ENCODE assay signal across 20 mouse cellular contexts in the genomic region with DNA sequence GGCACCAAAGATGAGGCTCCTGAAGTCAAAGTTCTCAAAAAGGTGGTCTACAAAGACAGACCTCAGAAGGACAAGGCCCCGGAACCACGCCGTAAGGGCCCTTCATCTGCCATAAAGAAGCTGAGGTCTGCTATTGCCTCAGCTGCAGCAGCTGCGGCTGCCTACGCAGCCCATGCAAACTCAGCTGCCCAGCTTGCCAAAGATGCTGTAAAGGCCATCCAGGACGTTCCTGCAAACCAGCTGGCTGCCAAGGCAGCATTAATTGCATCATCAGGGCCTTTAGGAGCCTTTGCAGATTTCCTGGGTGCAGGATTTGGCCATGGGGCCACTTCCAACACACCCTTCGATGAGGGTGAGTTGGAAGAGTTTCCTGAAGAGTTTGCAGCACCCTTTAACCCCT. TPM values are rescaled to one million over a fixed set of nuclear protein-coding genes. Genes with fewer than 3 reads are reported as not detected.
DNase-seq lines count a peak whose midpoint lies in the region; ATAC-seq lines count a peak whose summit lies in the region.
"Had no signal": no experiment of that assay in that cellular context is flagged by ENCODE, and none has a peak within 500 bp of the region (broad histone marks: within the 10 kb centered on the region; RNA-seq: fewer than 3 reads in every experiment).

No protein-coding gene starts in this region.

- no peaks in the 10 kb centered on the region for H3K27me3 ChIP-seq in heart, embryonic 15.5 days
- no peaks in the 10 kb centered on the region for H3K27me3 ChIP-seq in hindbrain, embryonic 16.5 days (replicated peaks; ENCODE audit: control insufficient read depth, insufficient read depth, low read length)
- H3K27me3 ChIP-seq: neural tube, embryonic 13.5 days had no signal

- intact Hi-C loops in heart, postnatal 10 days (cut with DNase I), result no loop called here

- 0 out of 2 replicates have a peak overlapping the region, but pooled peaks have one; percentile 7 for H3K9ac ChIP-seq in heart, embryonic 15.5 days
- no peak overlapping the region for H3K9ac ChIP-seq in hindbrain, embryonic 16.5 days (ENCODE audit: low read depth, low read length)
- H3K9ac ChIP-seq: neural tube, embryonic 13.5 days had no signal

- H3K36me3 ChIP-seq in heart, embryonic 15.5 days, result no peaks in the 10 kb centered on the region
- H3K36me3 ChIP-seq in hindbrain, embryonic 16.5 days (ENCODE audit: control insufficient read depth, insufficient read depth, low read length), result no peaks in the 10 kb centered on the region
- H3K36me3 ChIP-seq: G1E; neural tube, embryonic 13.5 days had no signal

- H3K4me3 ChIP-seq in heart, embryonic 15.5 days, result no peak overlapping the region
- H3K4me3 ChIP-seq in hindbrain, embryonic 16.5 days (ENCODE audit: low read length), result no peak overlapping the region
- H3K4me3 ChIP-seq: erythroblast, embryonic 14.5 days; neural tube, embryonic 13.5 days had no signal

- no peak for ATAC-seq in heart, embryonic 15.5 days (replicated peaks; ENCODE audit: insufficient number of reproducible peaks, insufficient read depth, low FRiP score, low read depth)
- no peak for ATAC-seq in hindbrain, embryonic 16.5 days

- WGBS in heart, embryonic 15.5 days, result 73% methylated on average over 7 of the region's 7 CpGs
- 76% methylated on average over 7 of the region's 7 CpGs for WGBS in hindbrain, embryonic 16.5 days

- no peak overlapping the region for H3K27ac ChIP-seq in heart, embryonic 15.5 days
- H3K27ac ChIP-seq in hindbrain, embryonic 16.5 days (ENCODE audit: low read depth, low read length), result no peak overlapping the region
- H3K27ac ChIP-seq: neural tube, embryonic 13.5 days had no signal

- no peak for DNase-seq in heart, postnatal 10 days
- DNase-seq in MN1 (ENCODE audit: low spot score), result peak; percentile 25
- peak; percentile 22 for DNase-seq in adrenal gland, postnatal 25 days
- DNase-seq in lung, postnatal 10 days, result peak; percentile 46
- no peak for DNase-seq in T-cell, adult 2 months (ENCODE audit: low spot score)
- no peak for DNase-seq in urinary bladder, postnatal 14 days (ENCODE audit: low spot score)
- DNase-seq: cerebellum, adult 9-10 months; kidney, postnatal 10 days; thymus, adult 18-20 months had no signal

- H3K9me3 ChIP-seq in heart, embryonic 15.5 days (replicated peaks), result no peaks in the 10 kb centered on the region
- no peaks in the 10 kb centered on the region for H3K9me3 ChIP-seq in hindbrain, embryonic 16.5 days (ENCODE audit: control insufficient read depth, low read length)
- H3K9me3 ChIP-seq: G1E; neural tube, embryonic 13.5 days had no signal

- H3K4me1 ChIP-seq in heart, embryonic 15.5 days (replicated peaks), result 0 out of 2 replicates have a peak, but pooled peaks cover 3% of the 10 kb centered on the region
- H3K4me1 ChIP-seq in hindbrain, embryonic 16.5 days (ENCODE audit: control insufficient read depth, insufficient read depth, low read depth, low read length), result no peaks in the 10 kb centered on the region
- H3K4me1 ChIP-seq: neural tube, embryonic 13.5 days had no signal

- no peak overlapping the region for H3K4me2 ChIP-seq in heart, embryonic 15.5 days
- H3K4me2 ChIP-seq in hindbrain, embryonic 16.5 days (ENCODE audit: low read length), result no peak overlapping the region
- H3K4me2 ChIP-seq: liver, embryonic 11.5 days; neural tube, embryonic 13.5 days had no signal

RNA-seq across cellular contexts. Expression of a gene that starts 15.1 kb away (rescaled TPM):
- 0.26 and 0.28 TPM in 2 replicates for polyA plus RNA-seq in heart, embryonic 15.5 days (2015; fragmentation: Nextera tagmentation; extraction: Ambion mirVana)
- total RNA-seq in heart, postnatal 10 days (2021), result not detected
- not detected in 2 replicates for total RNA-seq in adrenal gland, postnatal 25 days (2021)
- 0.13 and 0.19 TPM in 2 replicates for polyA plus RNA-seq in hindbrain, embryonic 16.5 days (2015; fragmentation: Nextera tagmentation; extraction: Ambion mirVana)
- total RNA-seq: heart, adult 8-10 months; layer of hippocampus, postnatal 10 days; left cerebral cortex, postnatal 25 days; megakaryocyte progenitor cell, adult 5-6 weeks; midbrain, postnatal 0 days had no signal
- polyA plus RNA-seq: erythroblast, embryonic 14.5 days; G1E had no signal

RNA-seq across cellular contexts. Expression of a gene that starts 29.8 kb away (rescaled TPM):
- 24.7 and 29.7 TPM in 2 replicates for polyA plus RNA-seq in heart, embryonic 15.5 days (2015; fragmentation: Nextera tagmentation; extraction: Ambion mirVana)
- 10 to 100 TPM; 19.7 to 23.1 TPM for total RNA-seq in heart, postnatal 10 days (2021)
- 41.3 and 44.3 TPM in 2 replicates for total RNA-seq in adrenal gland, postnatal 25 days (2021)
- 55.2 and 73.2 TPM in 2 replicates for polyA plus RNA-seq in hindbrain, embryonic 16.5 days (2015; fragmentation: Nextera tagmentation; extraction: Ambion mirVana)

RNA-seq across cellular contexts. Expression of a gene that starts 35.7 kb away (rescaled TPM):
- polyA plus RNA-seq in heart, embryonic 15.5 days (2015; fragmentation: Nextera tagmentation; extraction: Ambion mirVana), result 101 and 112 TPM in 2 replicates
- 100 to 1,000 TPM; 186 to 187 TPM for total RNA-seq in heart, postnatal 10 days (2021)
- 75.1 and 85.4 TPM in 2 replicates for total RNA-seq in adrenal gland, postnatal 25 days (2021)
- polyA plus RNA-seq in hindbrain, embryonic 16.5 days (2015; fragmentation: Nextera tagmentation; extraction: Ambion mirVana), result 133 and 140 TPM in 2 replicates

Comparison
In these comparisons a context has a peak if more than half of its experiments do, and no peak if none do; other contexts are left out.
1. DNase-seq: peak in MN1 (single experiment), adrenal gland, postnatal 25 days (single experiment) and lung, postnatal 10 days (single experiment); none in heart, postnatal 10 days (0 of 2), T-cell, adult 2 months (single experiment) and urinary bladder, postnatal 14 days (single experiment).